Mouse (Mus musculus): ENCODE results near the gene Cyp2j13.

GRCm38 (mm10) chr4:96016875-96017274, 60.5 kb downstream of the Cyp2j13 start:
- no peak for TF ChIP-seq GATA1 (IDR thresholded peaks at IDR 0.05; ENCODE audit: low read length)
- TF ChIP-seq TAL1 (IDR thresholded peaks at IDR 0.05; ENCODE audit: low read length): no peak

Measured in erythroblast, embryonic 14.5 days (primary cell).